Mouse (Mus musculus) urinary bladder, postnatal 25 days (tissue): Measurements from ENCODE around the gene Ugt1a9.
"Not testable (repeated sequence)": the region's sequence is repeated elsewhere in the genome, so short reads cannot be mapped to it uniquely, and the experiment has no call there.

ENCODE experiments used
- DNase-seq: peaks from one replicate; pipeline ENCODE4 v3.0.0; 2022; ENCODE audit warnings: low spot score

Ugt1a9 gene

DNA sequence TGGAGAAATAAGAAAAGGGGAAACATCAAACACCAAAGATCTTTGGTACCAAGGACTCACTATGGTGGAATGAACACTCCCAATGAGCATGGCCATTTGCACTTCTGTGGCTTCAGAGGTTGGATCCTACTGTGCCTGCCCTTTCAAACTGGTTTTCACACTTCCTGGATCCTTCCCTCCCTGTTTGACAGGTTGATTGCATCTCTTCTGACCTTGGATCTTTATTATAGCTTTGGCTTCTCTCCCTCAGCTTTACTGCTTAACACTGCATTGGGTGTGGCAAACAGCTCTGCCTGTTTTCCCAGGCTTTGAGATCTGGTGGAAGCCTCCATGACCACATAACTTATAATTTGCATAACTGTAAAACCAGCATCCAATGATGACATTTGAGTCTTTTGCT, 149.7 kb downstream of the Ugt1a9 start:
- DNase-seq, result peak; percentile 29

- DNase-seq, result no peak
Observed at GRCm38 (mm10) chr1:88222216-88222615, 151.6 kb downstream of the Ugt1a9 start.

DNA sequence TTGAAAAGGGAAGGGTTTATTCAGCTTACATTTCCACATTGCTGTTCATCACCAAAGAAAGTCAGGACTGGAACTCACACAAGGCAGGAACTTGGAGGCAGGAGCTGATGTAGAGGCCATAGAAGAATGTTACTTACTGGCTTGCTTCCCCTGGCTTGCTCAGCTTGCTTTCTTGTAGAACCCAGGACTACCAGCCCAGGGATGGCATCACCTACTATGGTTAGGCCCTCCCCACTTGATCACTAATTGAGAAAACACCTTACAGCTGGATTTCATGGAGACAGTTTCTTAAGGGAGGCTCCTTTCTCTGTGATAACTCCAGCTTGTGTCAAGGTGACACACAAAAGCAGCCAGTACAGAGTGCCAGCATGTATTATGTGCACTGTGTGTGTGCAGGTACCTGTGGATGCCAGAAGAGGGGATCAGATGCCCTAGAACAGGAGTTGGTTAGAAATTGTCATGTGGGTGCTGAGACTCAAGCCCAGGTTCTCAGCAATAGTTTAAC, 152.5 kb downstream of the Ugt1a9 start:
- not testable (repeated sequence) for DNase-seq

- peak; percentile 36 for DNase-seq
Observed at GRCm38 (mm10) chr1:88223591-88223990, 153.0 kb downstream of the Ugt1a9 start.

- peak; percentile 71 for DNase-seq
Observed at GRCm38 (mm10) chr1:88224029-88224776, 153.6 kb downstream of the Ugt1a9 start.

- not testable (repeated sequence) for DNase-seq
Observed at GRCm38 (mm10) chr1:88225301-88225700, 154.7 kb downstream of the Ugt1a9 start.

GRCm38 (mm10) chr1:88225741-88226140, 155.1 kb downstream of the Ugt1a9 start:
- peak; percentile 12 for DNase-seq

DNA sequence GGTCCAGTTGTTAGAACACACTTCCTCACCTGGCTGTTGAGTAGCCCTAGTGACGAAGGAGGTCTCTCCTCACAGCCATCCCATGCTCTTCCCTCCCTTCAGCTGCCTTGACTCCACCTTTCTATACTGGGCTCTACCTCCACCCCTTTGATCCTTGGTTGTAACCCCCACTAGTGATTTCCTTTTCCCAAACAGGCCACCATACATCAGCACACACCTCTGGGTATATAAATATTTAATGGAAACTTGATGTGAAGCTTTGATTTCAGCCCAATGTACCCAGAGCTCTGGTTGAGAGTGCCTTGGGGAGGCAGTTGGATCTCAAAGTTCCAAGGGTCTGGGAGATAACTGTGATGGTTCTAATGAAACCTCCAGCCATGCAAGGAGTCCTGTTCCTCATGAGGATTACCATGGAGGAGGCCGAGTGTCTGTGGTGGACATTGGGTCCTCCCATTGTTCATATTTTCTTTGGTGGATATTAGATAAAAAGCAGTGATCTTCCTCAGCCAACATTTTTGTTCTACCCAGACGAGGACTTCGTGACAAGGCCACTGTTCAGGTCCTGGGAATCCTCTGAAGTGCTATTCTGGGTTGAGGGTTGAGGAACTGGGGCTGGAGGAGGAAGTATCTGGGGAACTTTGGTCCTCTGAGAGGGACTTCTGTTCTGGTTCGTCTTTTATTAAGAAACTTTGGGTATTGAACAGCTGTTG, 156.2 kb downstream of the Ugt1a9 start, which contains the start of gene Mroh2a:
TSS of gene Mroh2a (plus strand) at position 317 of the 710 bp plus-strand sequence.
- DNase-seq, result peak; percentile 24

DNA sequence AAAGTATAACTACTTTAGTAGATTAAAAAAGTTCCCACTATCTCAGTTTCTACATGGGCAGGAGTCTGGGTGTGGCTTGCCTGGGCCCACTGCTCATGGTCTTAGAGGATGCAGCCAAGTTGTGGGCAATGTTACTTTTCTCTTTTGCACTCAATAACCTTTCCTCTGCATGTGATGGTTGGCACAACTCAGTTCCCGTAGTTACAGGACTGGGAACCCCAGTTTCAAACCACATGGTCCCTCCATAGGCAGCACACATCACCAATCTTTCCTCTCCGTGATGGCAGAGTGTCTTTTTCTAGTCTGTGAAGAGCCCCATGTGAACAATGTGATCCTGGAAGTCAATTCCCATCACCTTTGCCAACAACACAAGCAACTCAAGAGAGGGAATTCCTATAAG, 156.9 kb downstream of the Ugt1a9 start:
- no peak for DNase-seq

- peak; percentile 24 for DNase-seq
Observed at GRCm38 (mm10) chr1:88228121-88228520, 157.5 kb downstream of the Ugt1a9 start.

- no peak for DNase-seq
Observed at GRCm38 (mm10) chr1:88229566-88229965, 159.0 kb downstream of the Ugt1a9 start.

DNA sequence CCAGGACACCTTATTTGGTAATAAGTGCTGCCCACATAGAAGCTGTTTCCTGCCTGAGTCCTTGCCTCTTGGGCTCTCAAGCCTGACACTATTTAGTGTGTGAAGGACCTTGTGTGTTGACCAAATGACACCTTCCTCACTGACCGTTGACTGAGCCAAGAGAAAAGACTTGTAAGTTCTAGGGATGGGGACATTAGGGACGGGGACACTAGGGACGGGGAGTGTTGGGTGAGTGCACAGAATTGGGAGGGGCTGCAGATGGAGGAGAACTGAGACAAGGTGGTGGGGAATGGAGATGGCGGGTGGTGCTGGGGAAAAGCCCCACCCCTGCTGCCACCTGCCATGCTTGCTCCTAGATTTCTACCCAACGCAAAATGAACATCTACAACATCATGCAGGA, 159.4 kb downstream of the Ugt1a9 start:
- no peak for DNase-seq

GRCm38 (mm10) chr1:88230421-88230820, 159.8 kb downstream of the Ugt1a9 start:
- no peak for DNase-seq

DNA sequence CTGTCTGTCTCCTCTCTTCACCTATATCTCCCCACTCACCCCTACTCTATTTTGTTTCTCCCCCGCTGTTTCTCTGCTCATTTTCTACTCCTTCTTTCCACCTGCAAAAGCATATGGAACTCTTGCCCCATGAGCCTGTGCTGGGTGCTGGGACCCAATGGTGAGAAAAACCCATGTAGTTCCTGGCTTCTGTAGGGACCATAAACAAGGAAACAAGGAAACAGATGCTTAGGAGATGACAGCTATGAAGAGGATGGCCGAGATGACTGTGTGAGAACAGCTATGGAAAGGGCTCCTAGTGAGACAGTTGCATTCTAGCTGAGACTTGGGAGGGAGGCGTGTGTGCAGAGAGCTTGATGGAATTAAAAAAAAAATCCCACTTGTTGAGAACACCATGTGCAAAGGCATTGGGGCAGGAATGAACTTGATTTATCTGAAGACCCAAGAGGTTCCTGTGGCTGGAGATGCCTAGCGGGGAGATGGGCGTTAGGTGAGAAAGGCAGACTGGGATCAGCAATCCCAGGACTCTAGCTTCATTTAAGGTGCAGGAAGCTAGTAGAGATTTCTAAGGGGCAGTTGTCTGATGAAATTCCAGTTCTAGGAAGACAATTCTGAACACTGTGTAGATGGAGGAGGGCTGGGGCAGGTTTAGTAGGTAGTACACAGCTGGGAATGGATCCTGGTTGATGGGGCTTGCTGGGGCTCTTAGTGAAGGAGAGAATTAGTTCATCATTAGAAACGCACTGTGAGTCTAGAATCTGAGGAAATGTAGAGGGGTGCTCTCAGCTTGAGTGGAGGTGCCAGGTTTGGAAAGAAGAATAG, 160.6 kb downstream of the Ugt1a9 start:
- no peak for DNase-seq

GRCm38 (mm10) chr1:88231803-88232499, 161.4 kb downstream of the Ugt1a9 start:
- DNase-seq, result no peak

DNA sequence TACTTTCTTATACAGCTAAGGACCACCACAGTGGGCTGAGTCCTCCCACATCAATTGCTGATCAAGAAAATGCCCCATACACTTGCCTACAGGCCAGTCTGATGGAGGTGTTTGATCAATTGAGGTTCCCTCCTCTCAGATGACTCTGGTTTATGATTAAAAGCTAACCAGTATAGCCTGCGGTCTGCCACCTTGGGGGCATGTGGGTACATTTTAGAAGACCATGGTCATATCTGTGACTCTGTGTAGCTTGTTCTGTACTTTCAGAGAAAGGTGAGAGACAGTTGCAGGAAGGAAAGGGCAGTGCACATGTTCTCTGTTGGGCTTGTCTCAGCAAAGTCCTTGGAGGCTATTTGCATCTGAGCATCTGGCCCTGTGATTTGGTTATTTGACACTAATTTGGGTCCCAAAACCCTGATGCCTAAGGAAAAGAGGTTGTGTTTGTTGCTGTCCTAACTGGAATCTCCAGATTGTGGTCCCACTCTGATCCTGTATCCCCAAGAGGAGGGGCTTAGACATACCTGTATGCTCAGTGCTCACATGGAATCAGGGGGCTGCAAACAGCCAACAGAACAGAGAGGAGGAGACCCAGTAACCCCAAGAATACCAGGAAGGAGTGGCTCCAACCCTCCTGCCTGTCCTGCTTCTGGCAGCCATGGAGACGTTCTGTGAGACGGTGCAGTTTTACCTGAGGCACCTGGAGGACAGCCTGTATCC, 162.2 kb downstream of the Ugt1a9 start:
- DNase-seq, result no peak

- DNase-seq, result no peak
Observed at GRCm38 (mm10) chr1:88233421-88234247, 163.0 kb downstream of the Ugt1a9 start.

GRCm38 (mm10) chr1:88234248-88234610, 163.6 kb downstream of the Ugt1a9 start:
- DNase-seq, result no peak

DNA sequence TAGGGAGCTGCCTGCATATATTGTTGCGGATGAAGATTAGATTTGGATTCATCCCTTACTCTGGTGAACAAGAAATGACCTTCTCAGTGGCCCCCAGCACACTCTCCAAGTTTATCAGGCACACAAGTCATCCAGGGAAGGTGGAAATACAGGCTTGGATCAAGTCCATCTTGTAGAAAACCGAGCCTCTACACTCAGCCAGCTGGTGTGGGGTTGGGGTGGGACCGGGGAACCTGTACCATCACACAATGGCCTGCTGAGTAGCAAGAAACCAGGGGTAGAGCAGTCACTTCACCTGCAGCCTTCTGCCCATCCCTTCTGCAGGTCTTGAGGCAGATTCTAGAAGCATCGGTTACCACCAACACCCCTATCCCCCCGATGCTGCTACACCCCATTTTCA, 164.0 kb downstream of the Ugt1a9 start:
- DNase-seq, result no peak
